Mouse (Mus musculus): ENCODE measurements around the gene Rai14. TPM values are rescaled to one million over a fixed set of nuclear protein-coding genes. Genes with fewer than 3 reads are reported as not detected.

The Rai14 gene
- polyA plus RNA-seq, 1 experiment = not detected

GRCm38 (mm10) chr15:10628980-10629346 is 85.5 kb downstream of the Rai14 start:
- Histone ChIP-seq H3K4me3 (ENCODE audit: insufficient read depth, low read depth, low read length) (no peak overlapping the region), H3K27ac (ENCODE audit: insufficient read depth, low read depth, low read length) (no peak overlapping the region), H3K4me1 (ENCODE audit: control insufficient read depth, insufficient read depth, low read length) (no peaks in the 10 kb centered on the region)
- WGBS = 88% methylated on average over 6 of the region's 6 CpGs
- TF ChIP-seq CTCF (IDR thresholded peaks at IDR 0.05; ENCODE audit: insufficient read depth, low read depth, low read length) = no peak
- TF ChIP-seq POLR2A (IDR thresholded peaks at IDR 0.05; ENCODE audit: insufficient read depth, low read depth, low read length) = no peak

GRCm38 (mm10) chr15:10628131-10628979 is 86.1 kb downstream of the Rai14 start:
- 82% methylated on average over 16 of the region's 16 CpGs for WGBS
- H3K4me1 ChIP-seq (ENCODE audit: control insufficient read depth, insufficient read depth, low read length) = no peaks in the 10 kb centered on the region
- no peak overlapping the region for H3K27ac ChIP-seq (ENCODE audit: insufficient read depth, low read depth, low read length)
- TF ChIP-seq POLR2A (IDR thresholded peaks at IDR 0.05; ENCODE audit: insufficient read depth, low read depth, low read length) = no peak
- TF ChIP-seq CTCF (IDR thresholded peaks at IDR 0.05; ENCODE audit: insufficient read depth, low read depth, low read length) = no peak
- H3K4me3 ChIP-seq (ENCODE audit: insufficient read depth, low read depth, low read length) = no peak overlapping the region

GRCm38 (mm10) chr15:10623571-10624227 is 90.7 kb downstream of the Rai14 start:
- no peak overlapping the region for H3K4me3 ChIP-seq (ENCODE audit: insufficient read depth, low read depth, low read length)
- WGBS = 82% methylated on average over 10 of the region's 10 CpGs
- no peaks in the 10 kb centered on the region for H3K4me1 ChIP-seq (ENCODE audit: control insufficient read depth, insufficient read depth, low read length)
- TF ChIP-seq CTCF (IDR thresholded peaks at IDR 0.05; ENCODE audit: insufficient read depth, low read depth, low read length) = no peak
- no peak for TF ChIP-seq POLR2A (IDR thresholded peaks at IDR 0.05; ENCODE audit: insufficient read depth, low read depth, low read length)
- no peak overlapping the region for H3K27ac ChIP-seq (ENCODE audit: insufficient read depth, low read depth, low read length)

GRCm38 (mm10) chr15:10621194-10621593 is 93.2 kb downstream of the Rai14 start:
- no peak overlapping the region for H3K4me3 ChIP-seq (ENCODE audit: insufficient read depth, low read depth, low read length)
- 79% methylated on average over 8 of the region's 8 CpGs for WGBS
- H3K4me1 ChIP-seq (ENCODE audit: control insufficient read depth, insufficient read depth, low read length) = no peaks in the 10 kb centered on the region
- TF ChIP-seq POLR2A (IDR thresholded peaks at IDR 0.05; ENCODE audit: insufficient read depth, low read depth, low read length) (no peak), CTCF (IDR thresholded peaks at IDR 0.05; ENCODE audit: insufficient read depth, low read depth, low read length) (no peak)
- no peak overlapping the region for H3K27ac ChIP-seq (ENCODE audit: insufficient read depth, low read depth, low read length)

- no peak overlapping the region for H3K4me3 ChIP-seq (ENCODE audit: insufficient read depth, low read depth, low read length)
- no peak overlapping the region for H3K27ac ChIP-seq (ENCODE audit: insufficient read depth, low read depth, low read length)
- TF ChIP-seq CTCF (IDR thresholded peaks at IDR 0.05; ENCODE audit: insufficient read depth, low read depth, low read length) = no peak
- TF ChIP-seq POLR2A (IDR thresholded peaks at IDR 0.05; ENCODE audit: insufficient read depth, low read depth, low read length) = no peak
- H3K4me1 ChIP-seq (ENCODE audit: control insufficient read depth, insufficient read depth, low read length) = no peaks in the 10 kb centered on the region
- 93% methylated on average over 3 of the region's 3 CpGs for WGBS
Measured at GRCm38 (mm10) chr15:10619678-10620077, 94.7 kb downstream of the Rai14 start.

- H3K4me3 ChIP-seq (ENCODE audit: insufficient read depth, low read depth, low read length) = no peak overlapping the region
- H3K4me1 ChIP-seq (ENCODE audit: control insufficient read depth, insufficient read depth, low read length) = no peaks in the 10 kb centered on the region
- no peak overlapping the region for H3K27ac ChIP-seq (ENCODE audit: insufficient read depth, low read depth, low read length)
- TF ChIP-seq CTCF (IDR thresholded peaks at IDR 0.05; ENCODE audit: insufficient read depth, low read depth, low read length) = no peak
- TF ChIP-seq POLR2A (IDR thresholded peaks at IDR 0.05; ENCODE audit: insufficient read depth, low read depth, low read length) = no peak
- WGBS = 92% methylated on average over 2 of the region's 2 CpGs
Measured at GRCm38 (mm10) chr15:10618276-10618675, 96.1 kb downstream of the Rai14 start.

- TF ChIP-seq POLR2A (IDR thresholded peaks at IDR 0.05; ENCODE audit: insufficient read depth, low read depth, low read length) (no peak), CTCF (IDR thresholded peaks at IDR 0.05; ENCODE audit: insufficient read depth, low read depth, low read length) (no peak)
- Histone ChIP-seq H3K27ac (ENCODE audit: insufficient read depth, low read depth, low read length) (no peak overlapping the region), H3K4me1 (ENCODE audit: control insufficient read depth, insufficient read depth, low read length) (no peaks in the 10 kb centered on the region), H3K4me3 (ENCODE audit: insufficient read depth, low read depth, low read length) (no peak overlapping the region)
- WGBS = 85% methylated on average over 6 of the region's 6 CpGs
Measured at GRCm38 (mm10) chr15:10616001-10616400, 98.4 kb downstream of the Rai14 start.

- Histone ChIP-seq H3K4me3 (ENCODE audit: insufficient read depth, low read depth, low read length) (no peak overlapping the region), H3K4me1 (ENCODE audit: control insufficient read depth, insufficient read depth, low read length) (no peaks in the 10 kb centered on the region), H3K27ac (ENCODE audit: insufficient read depth, low read depth, low read length) (no peak overlapping the region)
- 72% methylated on average over 9 of the region's 9 CpGs for WGBS
- TF ChIP-seq POLR2A (IDR thresholded peaks at IDR 0.05; ENCODE audit: insufficient read depth, low read depth, low read length) (no peak), CTCF (IDR thresholded peaks at IDR 0.05; ENCODE audit: insufficient read depth, low read depth, low read length) (no peak)
Measured at GRCm38 (mm10) chr15:10611040-10611439, 103.4 kb downstream of the Rai14 start.

GRCm38 (mm10) chr15:10609107-10609506 is 105.3 kb downstream of the Rai14 start:
- H3K4me3 ChIP-seq (ENCODE audit: insufficient read depth, low read depth, low read length) = no peak overlapping the region
- no peaks in the 10 kb centered on the region for H3K4me1 ChIP-seq (ENCODE audit: control insufficient read depth, insufficient read depth, low read length)
- no peak for TF ChIP-seq CTCF (IDR thresholded peaks at IDR 0.05; ENCODE audit: insufficient read depth, low read depth, low read length)
- TF ChIP-seq POLR2A (IDR thresholded peaks at IDR 0.05; ENCODE audit: insufficient read depth, low read depth, low read length) = no peak
- whole genome bisulfite sequencing = 82% methylated on average over 4 of the region's 4 CpGs
- no peak overlapping the region for H3K27ac ChIP-seq (ENCODE audit: insufficient read depth, low read depth, low read length)

Measured in olfactory bulb, adult 2 months (tissue).